Mouse (Mus musculus) spleen, postnatal 36 days (tissue): Measurements from ENCODE around the gene Cd151.

Experiments used
- DNase-seq, 2 experiments: peaks; one replicate each; pipeline ENCODE4 v3.0.0; 2022; ENCODE audit warnings: low spot score in 2 of 2, mixed read lengths in 1 of 2

Gene Cd151

GRCm38 (mm10) chr7:141495379-141495778 lies 28.2 kb downstream of the Cd151 start:
- DNase-seq: no peak

- DNase-seq: no peak
Measured at GRCm38 (mm10) chr7:141495940-141496339, 28.7 kb downstream of the Cd151 start.

GRCm38 (mm10) chr7:141497600-141497999 lies 30.4 kb downstream of the Cd151 start:
- DNase-seq: no peak

- no peak for DNase-seq
Measured at GRCm38 (mm10) chr7:141501820-141502555, 34.8 kb downstream of the Cd151 start.

GRCm38 (mm10) chr7:141502556-141502905 lies 35.3 kb downstream of the Cd151 start:
- no peak for DNase-seq

- DNase-seq: no peak
Measured at GRCm38 (mm10) chr7:141506278-141506677, 39.1 kb downstream of the Cd151 start.

GRCm38 (mm10) chr7:141508160-141508559 lies 41.0 kb downstream of the Cd151 start:
- DNase-seq: no peak

- DNase-seq: no peak
Measured at GRCm38 (mm10) chr7:141510196-141510595, 43.0 kb downstream of the Cd151 start.

GRCm38 (mm10) chr7:141510681-141511191 lies 43.5 kb downstream of the Cd151 start:
- no peak for DNase-seq

GRCm38 (mm10) chr7:141517638-141518037 lies 50.4 kb downstream of the Cd151 start:
- DNase-seq: no peak

GRCm38 (mm10) chr7:141518296-141518695 lies 51.1 kb downstream of the Cd151 start:
- no peak for DNase-seq

DNA sequence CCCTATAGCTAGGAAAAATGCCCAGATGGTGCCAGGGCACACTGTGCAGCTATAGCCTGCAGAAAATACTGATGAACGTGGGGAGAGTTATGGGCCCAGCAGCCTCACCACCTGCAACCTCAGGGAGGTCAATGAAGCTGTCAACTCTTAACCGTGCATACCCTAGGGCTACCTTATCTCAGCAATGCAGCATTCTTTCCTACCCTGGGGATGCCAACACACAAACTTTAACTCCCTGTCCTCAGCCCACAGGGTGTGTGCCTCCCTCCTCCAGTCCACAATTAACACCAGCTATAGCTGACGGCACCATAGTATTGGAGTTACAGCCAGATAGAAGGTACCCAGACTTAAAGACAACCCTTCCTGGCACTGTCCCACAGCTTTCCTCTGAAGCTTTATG lies 51.7 kb downstream of the Cd151 start:
- peak; percentile 4 to 20 for DNase-seq

DNA sequence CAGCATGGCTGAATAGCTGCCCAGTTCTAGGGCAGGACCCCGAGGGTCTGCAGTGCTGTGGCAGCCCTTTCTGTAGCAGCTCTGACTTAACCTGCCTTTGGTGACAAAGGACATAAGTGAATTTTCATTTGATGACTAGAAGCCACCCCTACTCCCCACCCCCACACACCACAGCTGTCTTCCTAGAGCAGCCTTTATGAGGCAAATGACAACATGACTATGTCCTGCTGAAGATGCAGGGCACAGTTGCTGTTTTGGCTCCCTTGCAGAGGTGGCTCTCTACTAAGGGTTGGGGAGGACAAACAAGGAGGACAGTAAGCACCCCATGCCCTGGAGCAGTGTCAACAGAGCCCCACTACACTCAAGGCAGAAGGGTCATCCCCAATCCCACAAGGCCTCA lies 52.6 kb downstream of the Cd151 start:
- no peak for DNase-seq
